Mouse (Mus musculus): ENCODE measurements around the gene Phpt1. TPM values are rescaled to one million over a fixed set of nuclear protein-coding genes. Genes with fewer than 3 reads are reported as not detected.

The Phpt1 gene
- polyA plus RNA-seq, 1 experiment from 2014 or later: 181 TPM

- WGBS: 98% methylated on average over 1 of the region's 1 CpGs
- H3K4me1 ChIP-seq: no peaks in the 10 kb centered on the region
- H3K27ac ChIP-seq (replicated peaks): no peak overlapping the region
- H3K9me3 ChIP-seq (replicated peaks): no peaks in the 10 kb centered on the region
- no peak overlapping the region for H3K4me2 ChIP-seq
- H3K9ac ChIP-seq (replicated peaks): no peak overlapping the region
- no peak for ATAC-seq (ENCODE audit: low FRiP score)
- H3K4me3 ChIP-seq (replicated peaks): no peak overlapping the region
- peaks cover 84% of the 10 kb centered on the region for H3K36me3 ChIP-seq
- no peaks in the 10 kb centered on the region for H3K27me3 ChIP-seq (replicated peaks)
Observed at GRCm38 (mm10) chr2:25598749-25599148, 23.7 kb upstream of the Phpt1 start.

- no peak overlapping the region for H3K9ac ChIP-seq (replicated peaks)
- no peak overlapping the region for H3K4me3 ChIP-seq (replicated peaks)
- no peak overlapping the region for H3K4me2 ChIP-seq
- ATAC-seq (ENCODE audit: low FRiP score): no peak
- no peaks in the 10 kb centered on the region for H3K27me3 ChIP-seq (replicated peaks)
- H3K27ac ChIP-seq (replicated peaks): no peak overlapping the region
- 96% methylated on average over 5 of the region's 5 CpGs for WGBS
- no peaks in the 10 kb centered on the region for H3K4me1 ChIP-seq
- H3K9me3 ChIP-seq (replicated peaks): no peaks in the 10 kb centered on the region
- peaks cover 93% of the 10 kb centered on the region for H3K36me3 ChIP-seq
Observed at GRCm38 (mm10) chr2:25596765-25597510, 21.9 kb upstream of the Phpt1 start.

GRCm38 (mm10) chr2:25591863-25592262 is 16.8 kb upstream of the Phpt1 start:
- H3K9ac ChIP-seq (replicated peaks): no peak overlapping the region
- H3K4me2 ChIP-seq: no peak overlapping the region
- no peak overlapping the region for H3K27ac ChIP-seq (replicated peaks)
- no peaks in the 10 kb centered on the region for H3K4me1 ChIP-seq
- H3K4me3 ChIP-seq (replicated peaks): no peak overlapping the region
- WGBS: 86% methylated on average over 2 of the region's 2 CpGs
- no peaks in the 10 kb centered on the region for H3K27me3 ChIP-seq (replicated peaks)
- H3K9me3 ChIP-seq (replicated peaks): no peaks in the 10 kb centered on the region
- ATAC-seq (ENCODE audit: low FRiP score): no peak
- H3K36me3 ChIP-seq: peaks cover 89% of the 10 kb centered on the region

DNA sequence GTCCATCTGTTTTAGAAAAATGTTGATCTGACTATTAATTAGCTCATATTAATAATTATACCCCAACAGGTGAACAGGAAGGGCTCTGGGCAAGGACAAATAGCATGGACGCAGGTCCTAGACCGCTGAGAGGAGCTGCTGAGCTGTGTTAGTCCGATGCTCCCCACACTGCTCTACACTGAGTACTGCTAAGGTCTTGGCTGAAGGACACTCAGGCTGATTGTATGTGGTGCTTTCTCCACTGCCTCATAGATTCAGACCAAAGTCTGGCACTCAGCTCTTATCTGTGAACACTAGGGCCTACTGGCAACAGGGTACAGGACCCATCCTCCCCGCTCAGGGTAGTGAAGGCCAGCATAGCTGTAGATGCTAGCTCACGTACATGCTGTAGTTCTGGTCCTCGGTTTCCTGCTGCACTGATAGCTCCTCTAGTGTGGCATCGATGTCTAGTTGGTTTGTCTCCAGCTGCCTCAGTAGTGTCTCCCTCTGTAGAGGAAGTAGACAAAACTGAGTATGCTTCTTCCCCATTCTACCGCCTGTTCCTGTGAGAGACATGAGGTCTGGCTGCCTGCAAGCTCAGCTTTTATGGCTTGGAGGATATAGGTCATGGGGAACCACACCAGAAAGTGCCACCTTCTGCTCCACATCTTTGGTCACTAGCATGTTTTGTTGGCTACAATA is 13.3 kb upstream of the Phpt1 start:
- H3K9ac ChIP-seq (replicated peaks): no peak overlapping the region
- H3K9me3 ChIP-seq (replicated peaks): no peaks in the 10 kb centered on the region
- no peaks in the 10 kb centered on the region for H3K27me3 ChIP-seq (replicated peaks)
- WGBS: 95% methylated on average over 8 of the region's 8 CpGs
- peaks cover 85% of the 10 kb centered on the region for H3K36me3 ChIP-seq
- H3K4me2 ChIP-seq: no peak overlapping the region
- H3K4me1 ChIP-seq: peaks cover 7% of the 10 kb centered on the region
- ATAC-seq (ENCODE audit: low FRiP score): no peak
- H3K27ac ChIP-seq (replicated peaks): no peak overlapping the region
- no peak overlapping the region for H3K4me3 ChIP-seq (replicated peaks)

DNA sequence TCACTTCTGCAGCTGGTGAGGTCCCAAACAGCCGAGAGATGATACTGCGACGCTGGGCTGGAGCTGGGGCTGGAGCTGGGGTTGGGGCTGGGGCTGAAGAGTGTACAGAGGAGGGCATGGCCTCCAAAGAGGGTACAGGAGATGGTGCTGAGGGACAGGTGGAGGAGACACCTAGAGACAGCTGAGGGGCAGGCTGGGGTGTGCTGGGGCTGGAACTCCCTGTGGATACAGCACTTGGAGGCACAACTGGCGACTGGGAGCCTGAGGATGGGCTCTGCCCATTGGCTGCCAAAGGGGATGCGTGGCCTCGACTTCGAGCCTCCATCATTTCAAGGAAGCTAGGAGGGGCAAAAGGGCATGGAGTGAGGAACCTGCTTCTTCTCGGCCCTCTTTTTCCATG is 12.3 kb upstream of the Phpt1 start:
- peaks cover 17% of the 10 kb centered on the region for H3K4me1 ChIP-seq
- H3K9ac ChIP-seq (replicated peaks): no peak overlapping the region
- H3K27me3 ChIP-seq (replicated peaks): no peaks in the 10 kb centered on the region
- no peak overlapping the region for H3K4me2 ChIP-seq
- H3K36me3 ChIP-seq: peaks cover 77% of the 10 kb centered on the region
- ATAC-seq (ENCODE audit: low FRiP score): no peak
- H3K9me3 ChIP-seq (replicated peaks): no peaks in the 10 kb centered on the region
- 94% methylated on average over 8 of the region's 8 CpGs for WGBS
- H3K27ac ChIP-seq (replicated peaks): no peak overlapping the region
- H3K4me3 ChIP-seq (replicated peaks): no peak overlapping the region

DNA sequence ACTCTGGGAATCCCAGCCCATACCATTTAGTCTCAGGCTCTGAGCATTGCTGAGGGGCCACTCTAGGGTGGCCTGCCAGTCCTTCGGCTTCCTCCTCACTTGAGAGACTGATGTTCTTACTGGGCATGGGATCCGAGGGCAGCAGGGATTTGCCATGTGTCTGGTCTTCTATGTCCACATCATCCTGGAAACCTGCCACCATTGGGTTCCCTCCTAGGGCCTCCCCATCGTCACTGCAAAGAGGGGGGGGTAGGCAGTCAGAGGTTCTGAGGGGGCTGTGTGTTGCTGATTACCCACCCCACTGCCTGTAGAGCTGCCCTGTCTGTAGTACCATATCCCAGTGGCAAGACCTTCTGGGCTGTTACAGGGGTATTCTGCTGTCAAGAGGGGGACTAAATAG is 10.6 kb upstream of the Phpt1 start:
- Histone ChIP-seq H3K27ac (replicated peaks) (no peak overlapping the region), H3K4me1 (peaks cover 33% of the 10 kb centered on the region), H3K4me2 (no peak overlapping the region), H3K9me3 (replicated peaks) (no peaks in the 10 kb centered on the region), H3K36me3 (peaks cover 60% of the 10 kb centered on the region), H3K4me3 (replicated peaks) (no peak overlapping the region), H3K27me3 (replicated peaks) (peaks cover 2% of the 10 kb centered on the region), H3K9ac (replicated peaks) (no peak overlapping the region)
- 83% methylated on average over 3 of the region's 3 CpGs for WGBS
- no peak for ATAC-seq (ENCODE audit: low FRiP score)

DNA sequence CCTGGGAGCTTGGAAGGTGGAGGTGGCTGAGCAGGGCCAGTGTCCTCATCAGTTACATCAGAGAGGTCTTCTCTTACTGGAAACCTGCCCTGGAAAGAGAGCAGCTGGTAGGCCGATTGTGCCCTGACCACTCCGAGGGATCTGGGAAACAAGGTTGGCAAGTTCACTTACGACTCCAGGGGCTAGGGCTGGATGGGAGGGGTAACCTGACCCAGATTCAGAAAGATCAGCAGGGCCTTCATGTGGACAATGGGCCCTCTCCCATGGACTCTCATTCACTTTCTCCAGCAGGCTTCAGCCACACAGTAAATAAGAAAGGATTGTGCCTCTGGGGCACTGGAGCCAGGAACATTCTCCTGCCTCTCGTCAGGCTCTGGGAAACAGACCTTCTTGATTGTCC is 9.8 kb upstream of the Phpt1 start:
- Histone ChIP-seq H3K27me3 (replicated peaks) (peaks cover 10% of the 10 kb centered on the region), H3K4me1 (peaks cover 40% of the 10 kb centered on the region), H3K36me3 (peaks cover 53% of the 10 kb centered on the region), H3K4me3 (replicated peaks) (no peak overlapping the region), H3K9ac (replicated peaks) (no peak overlapping the region), H3K4me2 (no peak overlapping the region), H3K27ac (replicated peaks) (no peak overlapping the region), H3K9me3 (replicated peaks) (no peaks in the 10 kb centered on the region)
- WGBS: 82% methylated on average over 4 of the region's 4 CpGs
- no peak for ATAC-seq (ENCODE audit: low FRiP score)

DNA sequence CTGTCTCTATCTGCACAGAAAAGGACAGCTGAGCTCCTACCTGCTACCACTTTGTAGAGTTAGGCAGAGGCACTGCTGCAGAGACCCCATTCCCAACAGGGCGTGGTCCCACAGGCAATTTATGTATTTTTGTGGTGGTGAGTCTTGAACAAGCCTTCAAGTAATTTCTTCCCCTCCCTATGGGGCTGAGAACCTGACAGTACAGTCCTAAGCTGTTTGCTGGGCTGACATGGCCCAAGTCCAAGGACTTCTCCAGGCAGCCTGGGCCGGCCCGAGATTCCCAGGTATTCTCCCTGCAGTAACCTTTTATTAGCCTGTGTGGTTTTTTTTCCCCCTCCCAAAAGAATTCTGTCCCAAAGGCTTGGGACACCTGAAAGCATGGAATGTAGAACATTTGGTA is 9.1 kb upstream of the Phpt1 start:
- Histone ChIP-seq H3K4me2 (no peak overlapping the region), H3K4me1 (peaks cover 47% of the 10 kb centered on the region), H3K36me3 (peaks cover 47% of the 10 kb centered on the region), H3K9me3 (replicated peaks) (no peaks in the 10 kb centered on the region), H3K9ac (replicated peaks) (no peak overlapping the region), H3K27ac (replicated peaks) (no peak overlapping the region), H3K4me3 (replicated peaks) (no peak overlapping the region), H3K27me3 (replicated peaks) (peaks cover 17% of the 10 kb centered on the region)
- no peak for ATAC-seq (ENCODE audit: low FRiP score)
- WGBS: 89% methylated on average over 3 of the region's 3 CpGs

- Histone ChIP-seq H3K4me2 (no peak overlapping the region), H3K9ac (replicated peaks) (no peak overlapping the region), H3K27ac (replicated peaks) (peak overlapping the region; percentile 71; the same call in 1 of the 2 replicates), H3K4me3 (replicated peaks) (no peak overlapping the region), H3K36me3 (peaks cover 46% of the 10 kb centered on the region), H3K4me1 (peaks cover 53% of the 10 kb centered on the region), H3K9me3 (replicated peaks) (no peaks in the 10 kb centered on the region), H3K27me3 (replicated peaks) (peaks cover 22% of the 10 kb centered on the region)
- no peak for ATAC-seq (ENCODE audit: low FRiP score)
- 73% methylated on average over 4 of the region's 4 CpGs for WGBS
Observed at GRCm38 (mm10) chr2:25583571-25583970, 8.5 kb upstream of the Phpt1 start.

- WGBS: 56% methylated on average over 6 of the region's 6 CpGs
- Histone ChIP-seq H3K27ac (replicated peaks) (peak overlapping the region; percentile 71; the same call in 1 of the 2 replicates), H3K27me3 (replicated peaks) (peaks cover 27% of the 10 kb centered on the region), H3K9ac (replicated peaks) (no peak overlapping the region), H3K9me3 (replicated peaks) (no peaks in the 10 kb centered on the region), H3K4me2 (no peak overlapping the region), H3K36me3 (peaks cover 43% of the 10 kb centered on the region), H3K4me3 (replicated peaks) (no peak overlapping the region), H3K4me1 (peaks cover 58% of the 10 kb centered on the region)
- no peak for ATAC-seq (ENCODE audit: low FRiP score)
Observed at GRCm38 (mm10) chr2:25583120-25583481, 8.1 kb upstream of the Phpt1 start.

- ATAC-seq (ENCODE audit: low FRiP score): peak; percentile 29; the same call in 1 of the 2 replicates
- Histone ChIP-seq H3K9me3 (replicated peaks) (no peaks in the 10 kb centered on the region), H3K4me1 (peaks cover 63% of the 10 kb centered on the region), H3K4me2 (peak overlapping the region; percentile 84; the same call in 1 of the 2 replicates), H3K36me3 (peaks cover 38% of the 10 kb centered on the region), H3K27me3 (replicated peaks) (peaks cover 32% of the 10 kb centered on the region), H3K27ac (replicated peaks) (peak overlapping the region; percentile 71), H3K9ac (replicated peaks) (no peak overlapping the region), H3K4me3 (replicated peaks) (no peak overlapping the region)
- 33% methylated on average over 12 of the region's 12 CpGs for WGBS
Observed at GRCm38 (mm10) chr2:25582466-25583119, 7.6 kb upstream of the Phpt1 start.

- H3K27me3 ChIP-seq (replicated peaks): peaks cover 39% of the 10 kb centered on the region
- no peak for ATAC-seq (ENCODE audit: low FRiP score)
- peaks cover 69% of the 10 kb centered on the region for H3K4me1 ChIP-seq
- H3K4me3 ChIP-seq (replicated peaks): peak overlapping the region; percentile 60
- peak overlapping the region; percentile 84 for H3K4me2 ChIP-seq
- 32% methylated on average over 6 of the region's 6 CpGs for WGBS
- H3K27ac ChIP-seq (replicated peaks): peak overlapping the region; percentile 71
- no peaks in the 10 kb centered on the region for H3K9me3 ChIP-seq (replicated peaks)
- no peak overlapping the region for H3K9ac ChIP-seq (replicated peaks)
- H3K36me3 ChIP-seq: peaks cover 36% of the 10 kb centered on the region
Observed at GRCm38 (mm10) chr2:25581901-25582301, 6.9 kb upstream of the Phpt1 start.

All from neural tube, embryonic 15.5 days (tissue).